Mouse (Mus musculus) E14TG2a.4 (cell line): ENCODE results near the gene Vmn1r223.

Experiments
- H3K27me3 ChIP-seq: 2 replicates; pipeline ENCODE4 v1.6.1; 2014; ENCODE audit warnings: low read length, control low read depth; ENCODE audit not compliant: insufficient read depth
- H3K36me3 ChIP-seq: 2 replicates; pipeline ENCODE4 v1.6.1; 2014; ENCODE audit warnings: low read length, control low read depth; ENCODE audit not compliant: insufficient read depth
- H3K4me1 ChIP-seq: replicated peaks from 2 replicates; pipeline ENCODE4 v1.6.1; 2014; ENCODE audit warnings: low read depth, low read length, control low read depth
- H3K4me3 ChIP-seq: replicated peaks from 2 replicates; pipeline ENCODE4 v1.5.1; 2014; ENCODE audit warnings: mild to moderate bottlenecking, low read length
- H3K9me3 ChIP-seq: 2 replicates; pipeline ENCODE4 v1.6.1; 2014; ENCODE audit warnings: low read length, control low read depth
- CTCF ChIP-seq: conservative IDR thresholded peaks from 2 replicates; pipeline ENCODE4 v1.5.1; 2014; ENCODE audit warnings: low read length
- NANOG ChIP-seq: IDR thresholded peaks from 2 replicates; pipeline ENCODE4 v1.6.1; 2014; ENCODE audit warnings: borderline replicate concordance, low read length, mixed read lengths
- POU5F1 ChIP-seq: IDR thresholded peaks from 2 replicates; pipeline ENCODE4 v1.6.1; 2014; ENCODE audit warnings: low read length, borderline replicate concordance

Gene Vmn1r223

DNA sequence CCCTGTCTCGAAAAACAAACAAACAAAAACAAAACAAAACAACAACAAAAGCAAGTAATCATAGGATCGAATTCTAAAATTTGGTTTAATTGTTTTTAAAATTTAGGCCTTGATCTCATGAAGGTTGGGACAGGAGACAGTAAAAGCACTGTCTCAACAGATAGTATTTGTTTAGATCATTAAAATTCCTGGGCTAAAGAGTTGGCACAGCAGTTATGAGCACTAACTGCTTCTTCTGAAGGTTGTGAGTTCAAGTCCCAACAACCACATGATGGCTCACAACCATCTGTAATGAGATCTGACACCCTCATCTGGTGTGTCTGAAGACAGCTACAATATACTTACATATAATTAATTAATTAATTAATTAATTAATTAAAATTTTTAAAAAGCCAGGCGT lies 33.1 kb downstream of the Vmn1r223 start:
- TF ChIP-seq POU5F1: no peak
- Histone ChIP-seq H3K4me3 (no peak overlapping the region), H3K4me1 (peaks cover 7% of the 10 kb centered on the region), H3K9me3 (peaks cover 46% of the 10 kb centered on the region), H3K27me3 (no peaks in the 10 kb centered on the region), H3K36me3 (no peaks in the 10 kb centered on the region)

GRCm38 (mm10) chr13:23285191-23285920 lies 38.4 kb downstream of the Vmn1r223 start:
- Histone ChIP-seq H3K4me1 (peaks cover 19% of the 10 kb centered on the region), H3K4me3 (peak overlapping the region; percentile 82), H3K9me3 (peaks cover 14% of the 10 kb centered on the region), H3K27me3 (peaks cover 34% of the 10 kb centered on the region), H3K36me3 (no peaks in the 10 kb centered on the region)
- no peak for TF ChIP-seq POU5F1
- TF ChIP-seq NANOG: no peak
- no peak for TF ChIP-seq CTCF

- Histone ChIP-seq H3K27me3 (peaks cover 34% of the 10 kb centered on the region), H3K9me3 (peaks cover 8% of the 10 kb centered on the region), H3K4me1 (peaks cover 19% of the 10 kb centered on the region), H3K36me3 (no peaks in the 10 kb centered on the region), H3K4me3 (peak overlapping the region; percentile 82)
- TF ChIP-seq POU5F1 (no peak), CTCF (no peak), NANOG (no peak)
Observed at GRCm38 (mm10) chr13:23285921-23286720, 39.2 kb downstream of the Vmn1r223 start.

DNA sequence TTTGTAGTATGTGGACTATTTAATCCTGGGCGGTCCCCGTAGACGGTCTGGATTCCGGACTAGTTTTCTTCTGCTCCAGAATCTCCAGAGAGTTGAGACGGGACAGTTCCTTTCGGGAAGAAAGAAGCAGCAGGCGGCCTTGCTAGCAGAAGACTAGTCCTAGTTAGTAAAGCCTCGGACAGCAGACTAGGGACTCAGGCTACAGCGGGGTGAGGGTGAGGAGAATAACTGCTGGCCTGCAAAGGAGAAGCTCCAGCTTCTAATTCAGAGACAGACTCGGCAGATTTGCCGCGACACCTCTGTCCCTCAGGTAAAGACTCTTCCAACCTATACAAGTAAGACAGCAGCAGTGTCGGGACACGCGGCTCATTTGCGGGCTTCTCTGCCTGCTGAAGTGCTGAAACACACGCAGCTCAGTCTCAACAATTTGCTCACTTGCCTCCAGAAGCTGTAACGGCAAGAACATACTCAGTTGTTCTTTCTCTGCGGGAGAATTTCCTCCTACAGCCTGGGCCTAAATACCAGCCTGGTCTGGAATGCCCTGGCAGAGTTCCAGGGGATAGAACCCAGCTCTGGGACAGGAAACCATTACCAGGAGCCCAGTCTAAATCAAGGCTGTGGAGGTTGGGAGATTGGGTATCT lies 39.9 kb downstream of the Vmn1r223 start:
- Histone ChIP-seq H3K4me3 (peak overlapping the region; percentile 82), H3K4me1 (peaks cover 19% of the 10 kb centered on the region), H3K27me3 (peaks cover 34% of the 10 kb centered on the region), H3K36me3 (no peaks in the 10 kb centered on the region), H3K9me3 (peaks cover under 1% of the 10 kb centered on the region)
- TF ChIP-seq CTCF: no peak
- TF ChIP-seq NANOG: no peak
- no peak for TF ChIP-seq POU5F1

- no peaks in the 10 kb centered on the region for H3K9me3 ChIP-seq
- TF ChIP-seq POU5F1: no peak
- TF ChIP-seq CTCF: peak; percentile 53
- 0 out of 2 replicates have a peak, but pooled peaks cover 3% of the 10 kb centered on the region for H3K27me3 ChIP-seq
- H3K4me1 ChIP-seq: peaks cover 24% of the 10 kb centered on the region
- no peaks in the 10 kb centered on the region for H3K36me3 ChIP-seq
- peak overlapping the region; percentile 93 for H3K4me3 ChIP-seq
Observed at GRCm38 (mm10) chr13:23297737-23298136, 50.8 kb downstream of the Vmn1r223 start.

GRCm38 (mm10) chr13:23298445-23299232 lies 51.7 kb downstream of the Vmn1r223 start:
- H3K4me3 ChIP-seq: peak overlapping the region; percentile 93
- peaks cover 3% of the 10 kb centered on the region; the same call in 1 of the 2 replicates for H3K27me3 ChIP-seq
- H3K9me3 ChIP-seq: no peaks in the 10 kb centered on the region
- TF ChIP-seq CTCF (no peak), POU5F1 (peak; percentile 45; the same call in 1 of the 2 replicates)
- H3K36me3 ChIP-seq: no peaks in the 10 kb centered on the region
- peaks cover 31% of the 10 kb centered on the region for H3K4me1 ChIP-seq

DNA sequence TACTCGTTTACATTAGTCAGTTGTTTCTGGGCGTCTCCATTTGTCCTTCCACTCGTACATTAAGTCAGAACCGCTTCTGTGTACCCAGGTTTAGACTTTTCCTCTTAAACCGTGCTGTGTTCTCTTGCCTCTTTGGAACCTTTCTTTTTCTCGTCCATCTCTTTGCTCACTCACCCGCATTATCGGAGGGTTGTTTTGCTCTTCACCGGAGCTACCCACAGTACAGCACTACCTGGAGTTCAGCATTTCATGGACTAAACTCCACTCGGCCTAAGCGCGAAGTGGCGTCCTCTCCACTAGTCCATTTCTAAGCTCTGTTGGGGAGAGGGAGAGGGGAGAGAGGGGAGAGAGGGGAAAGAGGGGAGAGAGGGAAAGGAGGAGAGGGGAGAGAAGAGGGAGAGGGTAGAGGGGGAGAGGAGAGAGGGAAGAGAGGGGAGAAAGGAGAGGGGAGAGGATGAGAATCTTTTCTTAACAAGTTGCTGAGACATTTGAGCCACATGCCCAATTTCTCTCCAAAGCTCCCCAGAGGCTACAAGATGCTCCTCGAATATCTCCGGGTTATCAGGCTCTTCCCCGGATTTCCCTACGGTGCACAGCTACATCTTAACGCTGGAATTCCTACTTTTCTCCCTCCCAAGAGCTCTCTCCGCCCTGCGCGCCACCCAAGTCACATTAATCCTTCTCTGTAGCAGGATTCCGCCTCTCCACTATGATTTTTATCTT lies 52.5 kb downstream of the Vmn1r223 start:
- Histone ChIP-seq H3K9me3 (no peaks in the 10 kb centered on the region), H3K4me3 (peak overlapping the region; percentile 93), H3K4me1 (peaks cover 31% of the 10 kb centered on the region), H3K36me3 (no peaks in the 10 kb centered on the region), H3K27me3 (peaks cover 3% of the 10 kb centered on the region; the same call in 1 of the 2 replicates)
- TF ChIP-seq CTCF: no peak
- no peak for TF ChIP-seq POU5F1
- no peak for TF ChIP-seq NANOG
